ENCODE assay signal across 14 mouse cellular contexts in genomic region chr17:83830616-83831292, GRCm38 (mm10). TPM values are rescaled to one million over a fixed set of nuclear protein-coding genes. Genes with fewer than 3 reads are reported as not detected.
A peak's percentile ranks its signal among the peaks of the same experiment; 100 is the strongest.
DNase-seq lines count a peak whose midpoint lies in the region; ATAC-seq and TF ChIP-seq lines count a peak whose summit lies in the region.
"Had no signal": no experiment of that assay in that cellular context is flagged by ENCODE, and none has a peak within 500 bp of the region (broad histone marks: within the 10 kb centered on the region; RNA-seq: fewer than 3 reads in every experiment).

No protein-coding gene starts in this region.

- H3K27ac ChIP-seq in lung, embryonic 16.5 days (ENCODE audit: low read length): no peak overlapping the region
- peak overlapping the region; percentile 58 for H3K27ac ChIP-seq in MEL (ENCODE audit: control insufficient read depth, low read depth, low read length)
- H3K27ac ChIP-seq: embryonic facial prominence, embryonic 12.5 days; kidney, embryonic 15.5 days; limb, embryonic 15.5 days; midbrain, embryonic 10.5 days had no signal

- no peak overlapping the region for H3K9ac ChIP-seq in lung, embryonic 16.5 days (ENCODE audit: low read length)
- peak overlapping the region; percentile 28 for H3K9ac ChIP-seq in MEL (ENCODE audit: control insufficient read depth, low read depth, low read length, poor library complexity, severe bottlenecking)
- H3K9ac ChIP-seq: embryonic facial prominence, embryonic 12.5 days; kidney, embryonic 15.5 days; limb, embryonic 15.5 days had no signal

- TF ChIP-seq RAD21 in MEL (IDR thresholded peaks at IDR 0.05; ENCODE audit: low read depth, low read length): no peak

- TF ChIP-seq CTCF in MEL (IDR thresholded peaks at IDR 0.05 in 2 of 3, conservative IDR thresholded peaks at IDR 0.05 in 1 of 3; ENCODE audit: control insufficient read depth in 1 of 3, insufficient read depth in 1 of 3, low read depth in 2 of 3, low read length in 3 of 3, poor library complexity in 1 of 3, severe bottlenecking in 1 of 3): no peak

- H3K9me3 ChIP-seq in lung, embryonic 16.5 days (ENCODE audit: control insufficient read depth, low read length): no peaks in the 10 kb centered on the region
- H3K9me3 ChIP-seq in MEL (replicated peaks; ENCODE audit: insufficient read depth, low read length): no peaks in the 10 kb centered on the region
- H3K9me3 ChIP-seq: embryonic facial prominence, embryonic 12.5 days; forebrain, embryonic 10.5 days; kidney, embryonic 15.5 days; limb, embryonic 15.5 days; midbrain, embryonic 10.5 days had no signal

- H3K36me3 ChIP-seq in lung, embryonic 16.5 days (ENCODE audit: control insufficient read depth, insufficient read depth, low read length): no peaks in the 10 kb centered on the region
- H3K36me3 ChIP-seq in MEL (ENCODE audit: control insufficient read depth in 1 of 2, insufficient read depth in 2 of 2, low read length in 2 of 2): no peaks in the 10 kb centered on the region
- H3K36me3 ChIP-seq: embryonic facial prominence, embryonic 12.5 days; forebrain, embryonic 10.5 days; kidney, embryonic 15.5 days; limb, embryonic 15.5 days; midbrain, embryonic 10.5 days had no signal

- H3K27me3 ChIP-seq in lung, embryonic 16.5 days (ENCODE audit: control insufficient read depth, insufficient read depth, low read depth, low read length): no peaks in the 10 kb centered on the region
- no peaks in the 10 kb centered on the region for H3K27me3 ChIP-seq in MEL (ENCODE audit: control insufficient read depth in 1 of 2, insufficient read depth in 2 of 2, low read length in 2 of 2)
- H3K27me3 ChIP-seq: embryonic facial prominence, embryonic 12.5 days; kidney, embryonic 15.5 days; limb, embryonic 15.5 days had no signal

- no peak for DNase-seq in lung, postnatal 10 days
- DNase-seq in MEL (ENCODE audit: low read depth, low spot score): peak; percentile 86
- no peak for DNase-seq in kidney, adult 8-10 months
- DNase-seq: cerebellum, adult 9-10 months; right cerebral cortex, postnatal 4 days had no signal

- ATAC-seq in lung, embryonic 16.5 days (ENCODE audit: low read depth): peak; percentile 26; the same call in 1 of the 2 replicates
- ATAC-seq in common myeloid progenitor, adult 5-6 weeks (replicated peaks; ENCODE audit: low read depth, poor library complexity, severe bottlenecking): peak; percentile 73
- peak; percentile 76 for ATAC-seq in neutrophil, adult 5-6 weeks (ENCODE audit: extremely low read depth, insufficient number of reproducible peaks, low FRiP score, poor library complexity, severe bottlenecking)
- ATAC-seq in megakaryocyte-erythroid progenitor cell, adult 5-6 weeks (replicated peaks; ENCODE audit: low FRiP score, low TSS enrichment, poor library complexity, severe bottlenecking): no peak

- no peak overlapping the region for H3K4me3 ChIP-seq in lung, embryonic 16.5 days (ENCODE audit: low read length)
- H3K4me3 ChIP-seq in MEL (ENCODE audit: control insufficient read depth in 1 of 2, insufficient read depth in 1 of 2, low read depth in 2 of 2, low read length in 2 of 2): no peak overlapping the region
- H3K4me3 ChIP-seq: embryonic facial prominence, embryonic 12.5 days; forebrain, embryonic 10.5 days; kidney, embryonic 15.5 days; limb, embryonic 15.5 days; midbrain, embryonic 10.5 days had no signal

- peak in 1 of 2 experiments; percentile 44; a peak in 1 of 4 replicates for TF ChIP-seq EP300 in MEL (IDR thresholded peaks at IDR 0.05; ENCODE audit: low read depth in 1 of 2, low read length in 2 of 2)

- peaks cover 4% of the 10 kb centered on the region; the same call in 1 of the 2 replicates for H3K4me1 ChIP-seq in lung, embryonic 16.5 days (replicated peaks; ENCODE audit: control insufficient read depth, insufficient read depth, low read length)
- H3K4me1 ChIP-seq in MEL (ENCODE audit: control insufficient read depth in 1 of 2, insufficient read depth in 2 of 2, low read length in 2 of 2): peaks cover 2 to 17% of the 10 kb centered on the region in 2 experiments; a peak in 3 of 4 replicates

- no peaks in the 10 kb centered on the region for H3K79me2 ChIP-seq in MEL (ENCODE audit: control insufficient read depth, insufficient read depth, low read length, poor library complexity)

- 94% methylated on average over 4 of the region's 4 CpGs for WGBS in lung, embryonic 16.5 days

- no peak for TF ChIP-seq POLR2A in MEL (IDR thresholded peaks at IDR 0.05; ENCODE audit: control insufficient read depth in 1 of 2, insufficient read depth in 1 of 2, low read depth in 1 of 2, low read length in 2 of 2, poor library complexity in 1 of 2)

- H3K4me2 ChIP-seq in lung, embryonic 16.5 days (ENCODE audit: low read depth, low read length): no peak overlapping the region
- H3K4me2 ChIP-seq: embryonic facial prominence, embryonic 12.5 days; kidney, embryonic 15.5 days; limb, embryonic 15.5 days had no signal

TF ChIP-seq in MEL, 35 proteins besides CTCF, POLR2A, EP300 and RAD21:
- TF ChIP-seq GABPA (IDR thresholded peaks at IDR 0.05; ENCODE audit: low read depth, low read length): no peak
- no peak for TF ChIP-seq MYC (IDR thresholded peaks at IDR 0.05; ENCODE audit: low read depth, low read length)
- TF ChIP-seq TBP (IDR thresholded peaks at IDR 0.05; ENCODE audit: low read depth, low read length): 0 out of 2 replicates have a peak, but pooled peaks have one; percentile 13
- no peak for TF ChIP-seq ZNF384 (IDR thresholded peaks at IDR 0.05; ENCODE audit: low read depth, low read length)
- peak; percentile 76; the same call in 1 of the 2 replicates for TF ChIP-seq JUND (IDR thresholded peaks at IDR 0.05; ENCODE audit: low read depth, low read length)
- no peak for TF ChIP-seq BHLHE40 (IDR thresholded peaks at IDR 0.05; ENCODE audit: borderline replicate concordance, low read depth, low read length)
- no peak for TF ChIP-seq CHD1 (IDR thresholded peaks at IDR 0.05; ENCODE audit: low read depth, low read length)
- TF ChIP-seq MYB (IDR thresholded peaks at IDR 0.05; ENCODE audit: low read depth, low read length): no peak
- TF ChIP-seq SIN3A (IDR thresholded peaks at IDR 0.05; ENCODE audit: low read length): no peak
- no peak for TF ChIP-seq TAL1 (IDR thresholded peaks at IDR 0.05; ENCODE audit: low read length)
- TF ChIP-seq POLR2AphosphoS5 (IDR thresholded peaks at IDR 0.05; ENCODE audit: borderline replicate concordance, low read depth, low read length): no peak
- no peak for TF ChIP-seq MEF2A (IDR thresholded peaks at IDR 0.05; ENCODE audit: extremely low read depth, insufficient replicate concordance, low read depth, low read length, poor library complexity, severe bottlenecking)
- TF ChIP-seq RCOR1 (IDR thresholded peaks at IDR 0.05; ENCODE audit: low read depth, low read length): no peak
- no peak for TF ChIP-seq GATA1 (IDR thresholded peaks at IDR 0.05; ENCODE audit: low read depth, low read length)
- TF ChIP-seq ETS1 (IDR thresholded peaks at IDR 0.05; ENCODE audit: low read depth, low read length): no peak

RNA-seq across cellular contexts. Expression of gene Haao, which starts 17.0 kb away (rescaled TPM):
- 1.8 and 2.3 TPM in 2 replicates for polyA plus RNA-seq in lung, embryonic 16.5 days (2015; fragmentation: Nextera tagmentation; extraction: Ambion mirVana)
- total RNA-seq in MEL (2012; rRNA removed): 1.2 and 1.5 TPM in 2 replicates
- polyA plus RNA-seq in MEL (2012; ENCODE audit: insufficient read depth in 1 of 2, insufficient read length in 2 of 2, low read depth in 1 of 2, low replicate concordance in 2 of 2, missing spikeins in 1 of 2): 1 to 10 TPM in 1 of 2 experiments, not detected in 1; 2.8 TPM
- 14.6 and 40.0 TPM in 2 replicates for total RNA-seq in common myeloid progenitor, adult 5-6 weeks (2017)
- 226 and 235 TPM in 2 replicates for total RNA-seq in neutrophil, adult 5-6 weeks (2017)
- 1.6 and 3.9 TPM in 2 replicates for total RNA-seq in megakaryocyte-erythroid progenitor cell, adult 5-6 weeks (2014; fragmentation: Nextera tagmentation)
- 3.2 and 3.9 TPM in 2 replicates for total RNA-seq in megakaryocyte-erythroid progenitor cell, adult 5-6 weeks (2017)
